11 mouse cellular contexts compared by ENCODE assay signal in the genomic region with DNA sequence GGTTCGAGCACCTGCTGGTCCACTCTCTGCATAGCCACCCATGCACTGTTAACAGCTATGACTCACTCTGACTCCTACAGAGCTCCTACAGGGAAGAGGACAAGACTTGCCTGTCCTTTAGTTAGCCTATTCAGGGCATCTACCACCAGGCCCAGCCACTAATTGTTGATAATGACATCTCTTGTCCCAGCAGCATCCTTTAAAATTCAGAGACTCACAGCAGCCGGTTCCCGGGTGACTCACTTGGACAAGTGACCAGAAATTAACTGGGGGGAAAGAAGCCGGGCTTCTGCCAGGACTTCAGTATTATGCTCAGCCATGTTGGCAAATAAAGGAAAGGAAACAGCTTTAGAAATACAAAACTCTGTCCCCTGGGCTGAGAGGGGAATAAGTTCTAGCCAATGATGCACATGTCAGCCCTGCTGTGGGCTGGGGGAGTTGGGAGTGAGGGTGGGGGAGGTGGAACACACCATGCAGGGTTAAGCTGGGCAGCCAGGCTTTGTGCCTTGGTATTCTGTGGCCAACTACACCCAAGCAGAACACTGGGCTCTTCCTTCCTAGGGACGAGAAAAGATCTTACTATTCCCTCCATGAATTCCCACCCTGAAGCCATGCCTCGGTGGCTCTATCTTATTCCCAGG.
DNase-seq lines count a peak whose midpoint lies in the region; ATAC-seq and TF ChIP-seq lines count a peak whose summit lies in the region.
"Had no signal": no experiment of that assay in that cellular context is flagged by ENCODE, and none has a peak within 500 bp of the region (broad histone marks: within the 10 kb centered on the region; RNA-seq: fewer than 3 reads in every experiment).

No protein-coding gene starts in this region.

- no peaks in the 10 kb centered on the region; the same call in 1 of the 2 replicates for H3K4me1 ChIP-seq in heart, adult 2 months (ENCODE audit: control insufficient read depth, insufficient read depth, low read length)
- peaks cover 56% of the 10 kb centered on the region for H3K4me1 ChIP-seq in neural tube, embryonic 13.5 days (replicated peaks)
- no peaks in the 10 kb centered on the region for H3K4me1 ChIP-seq in forebrain, embryonic 10.5 days
- H3K4me1 ChIP-seq: lung, embryonic 15.5 days had no signal

- no peaks in the 10 kb centered on the region for H3K27me3 ChIP-seq in heart, adult 2 months (ENCODE audit: control insufficient read depth, insufficient read depth, low read length)
- H3K27me3 ChIP-seq in neural tube, embryonic 13.5 days = no peaks in the 10 kb centered on the region
- no peaks in the 10 kb centered on the region for H3K27me3 ChIP-seq in forebrain, embryonic 10.5 days (ENCODE audit: poor library complexity, severe bottlenecking)
- H3K27me3 ChIP-seq: lung, embryonic 15.5 days had no signal

- no peak for TF ChIP-seq POLR2A in heart, adult 2 months (IDR thresholded peaks at IDR 0.05; ENCODE audit: insufficient read depth, low read depth, low read length)

- no peak for DNase-seq in heart, adult 2 months
- DNase-seq in heart, adult 8-10 months (ENCODE audit: low spot score) = no peak
- no peak for DNase-seq in neural tube, embryonic 10.5 days (ENCODE audit: extremely low spot score, low spot score)
- peak; percentile 28 for DNase-seq in cerebellum, adult 8-10 months
- DNase-seq in thymus, postnatal 36 days = no peak
- no peak for DNase-seq in forebrain, embryonic 10.5 days (ENCODE audit: extremely low spot score, low spot score)
- DNase-seq: adrenal gland, adult 8-10 months had no signal

- intact Hi-C loops in heart, adult 2 months (cut with DNase I) = loop anchor here (10.0 kb wide), 1 partner anchor 240 kb away; no protein-coding TSS in a partner anchor

- peak overlapping the region; percentile 12; the same call in 1 of the 2 replicates for H3K9ac ChIP-seq in heart, adult 2 months (ENCODE audit: low read depth, low read length)
- no peak overlapping the region for H3K9ac ChIP-seq in neural tube, embryonic 13.5 days
- H3K9ac ChIP-seq: lung, embryonic 15.5 days had no signal

- no peak for TF ChIP-seq CTCF in heart, adult 2 months (IDR thresholded peaks at IDR 0.05)

- WGBS in heart, adult 2 months = 70% methylated on average over 6 of the region's 6 CpGs
- WGBS in neural tube, embryonic 13.5 days = 68% methylated on average over 6 of the region's 6 CpGs
- 91% methylated on average over 6 of the region's 6 CpGs for WGBS in forebrain, embryonic 10.5 days

- H3K4me2 ChIP-seq in neural tube, embryonic 13.5 days = no peak overlapping the region
- H3K4me2 ChIP-seq: heart, embryonic 11.5 days; liver, embryonic 11.5 days; lung, embryonic 15.5 days had no signal

- no peak for ATAC-seq in neural tube, embryonic 13.5 days (ENCODE audit: low read depth)

- no peak overlapping the region for H3K4me3 ChIP-seq in heart, adult 2 months
- H3K4me3 ChIP-seq in neural tube, embryonic 13.5 days = no peak overlapping the region
- no peak overlapping the region for H3K4me3 ChIP-seq in forebrain, embryonic 10.5 days
- H3K4me3 ChIP-seq: lung, embryonic 15.5 days had no signal

- H3K36me3 ChIP-seq in heart, adult 2 months (ENCODE audit: control insufficient read depth, insufficient read depth, low read length) = no peaks in the 10 kb centered on the region
- H3K36me3 ChIP-seq in neural tube, embryonic 13.5 days = no peaks in the 10 kb centered on the region
- no peaks in the 10 kb centered on the region for H3K36me3 ChIP-seq in forebrain, embryonic 10.5 days (replicated peaks)
- H3K36me3 ChIP-seq: lung, embryonic 15.5 days had no signal

- no peak for TF ChIP-seq EP300 in heart, adult 2 months (IDR thresholded peaks at IDR 0.05; ENCODE audit: insufficient read depth, low read depth, low read length)

- H3K9me3 ChIP-seq in neural tube, embryonic 13.5 days = no peaks in the 10 kb centered on the region
- no peaks in the 10 kb centered on the region for H3K9me3 ChIP-seq in forebrain, embryonic 10.5 days
- H3K9me3 ChIP-seq: lung, embryonic 15.5 days had no signal

- H3K79me2 ChIP-seq in heart, adult 2 months (replicated peaks; ENCODE audit: control insufficient read depth, insufficient read depth, low read length) = no peaks in the 10 kb centered on the region

- H3K27ac ChIP-seq in heart, adult 2 months = peak overlapping the region; percentile 17; the same call in 1 of the 2 replicates
- H3K27ac ChIP-seq in neural tube, embryonic 13.5 days (replicated peaks) = peak overlapping the region; percentile 43
- H3K27ac ChIP-seq in forebrain, embryonic 10.5 days = no peak overlapping the region
- H3K27ac ChIP-seq: lung, embryonic 15.5 days had no signal
